Mouse (Mus musculus) R1 (cell line): ENCODE data around the gene Gm10643.
A peak's percentile ranks its signal among the peaks of the same experiment; 100 is the strongest.

Experiments
- DNase-seq: peaks from one replicate; pipeline ENCODE4 v3.0.0-alpha.2; 2018; ENCODE audit warnings: low read depth, low spot score

Gene Gm10643

GRCm38 (mm10) chr8:84065037-84065436 is at the start of gene Gm10643:
Gm10643 (minus strand) TSS chr8:84065137.
- DNase-seq: no peak

GRCm38 (mm10) chr8:84106216-84107040 is 41.5 kb upstream of the Gm10643 start:
- no peak for DNase-seq

- no peak for DNase-seq
Observed at GRCm38 (mm10) chr8:84105676-84106075, 40.7 kb upstream of the Gm10643 start.

- DNase-seq: peak; percentile 100
Observed at GRCm38 (mm10) chr8:84104697-84105609, 40.0 kb upstream of the Gm10643 start, which contains the start of gene Dcaf15. Dcaf15 (minus strand) TSS chr8:84104768.

- peak; percentile 89 for DNase-seq
Observed at GRCm38 (mm10) chr8:84104221-84104620, 39.3 kb upstream of the Gm10643 start.

- DNase-seq: no peak
Observed at GRCm38 (mm10) chr8:84103601-84104000, 38.7 kb upstream of the Gm10643 start.

GRCm38 (mm10) chr8:84101476-84102270 is 36.7 kb upstream of the Gm10643 start:
- DNase-seq: no peak

- DNase-seq: no peak
Observed at GRCm38 (mm10) chr8:84098376-84098775, 33.4 kb upstream of the Gm10643 start.

GRCm38 (mm10) chr8:84096061-84096460 is 31.1 kb upstream of the Gm10643 start:
- DNase-seq: peak; percentile 31

- no peak for DNase-seq
Observed at GRCm38 (mm10) chr8:84090585-84090984, 25.6 kb upstream of the Gm10643 start.

GRCm38 (mm10) chr8:84089277-84089676 is 24.3 kb upstream of the Gm10643 start:
- DNase-seq: no peak

GRCm38 (mm10) chr8:84087821-84088220 is 22.9 kb upstream of the Gm10643 start:
- DNase-seq: no peak

- no peak for DNase-seq
Observed at GRCm38 (mm10) chr8:84087156-84087555, 22.2 kb upstream of the Gm10643 start.

- peak; percentile 42 for DNase-seq
Observed at GRCm38 (mm10) chr8:84084341-84085115, 19.6 kb upstream of the Gm10643 start.

GRCm38 (mm10) chr8:84083829-84084241 is 18.9 kb upstream of the Gm10643 start:
- DNase-seq: peak; percentile 78

- DNase-seq: no peak
Observed at GRCm38 (mm10) chr8:84079206-84079605, 14.3 kb upstream of the Gm10643 start.

GRCm38 (mm10) chr8:84076849-84077248 is 11.9 kb upstream of the Gm10643 start:
- DNase-seq: no peak

- DNase-seq: no peak
Observed at GRCm38 (mm10) chr8:84076412-84076811, 11.5 kb upstream of the Gm10643 start.

- DNase-seq: no peak
Observed at GRCm38 (mm10) chr8:84073230-84073976, 8.5 kb upstream of the Gm10643 start.

- no peak for DNase-seq
Observed at GRCm38 (mm10) chr8:84072321-84072720, 7.4 kb upstream of the Gm10643 start.
